Comparison of ENCODE assay signal across 11 mouse cellular contexts in genomic region chr7:24459843-24460242, GRCm38 (mm10). TPM values are rescaled to one million over a fixed set of nuclear protein-coding genes. Genes with fewer than 3 reads are reported as not detected.
DNase-seq lines count a peak whose midpoint lies in the region; ATAC-seq and TF ChIP-seq lines count a peak whose summit lies in the region.
"Had no signal": no experiment of that assay in that cellular context is flagged by ENCODE, and none has a peak within 500 bp of the region (broad histone marks: within the 10 kb centered on the region; RNA-seq: fewer than 3 reads in every experiment).

No protein-coding gene starts in this region.

- no peaks in the 10 kb centered on the region for H3K36me3 ChIP-seq in spleen, adult 2 months (ENCODE audit: control insufficient read depth, insufficient read depth, low read length)
- H3K36me3 ChIP-seq in lung, embryonic 15.5 days = no peaks in the 10 kb centered on the region

- WGBS in spleen, adult 2 months = 87% methylated on average over 3 of the region's 3 CpGs
- WGBS in lung, embryonic 15.5 days = 39% methylated on average over 3 of the region's 3 CpGs

- TF ChIP-seq POLR2A in spleen, adult 2 months (IDR thresholded peaks at IDR 0.05; ENCODE audit: low read depth, low read length) = no peak

- H3K27ac ChIP-seq in spleen, adult 2 months (ENCODE audit: insufficient read depth, low read length) = peak overlapping the region; percentile 94
- peak overlapping the region; percentile 37 for H3K27ac ChIP-seq in lung, embryonic 15.5 days
- no peak overlapping the region for H3K27ac ChIP-seq in left cerebral cortex, adult 2 months

- H3K4me1 ChIP-seq in spleen, adult 2 months (ENCODE audit: control insufficient read depth, insufficient read depth, insufficient read length) = peaks cover 44% of the 10 kb centered on the region
- peaks cover 45% of the 10 kb centered on the region for H3K4me1 ChIP-seq in lung, embryonic 15.5 days

- no peaks in the 10 kb centered on the region for H3K9me3 ChIP-seq in lung, embryonic 15.5 days

- H3K9ac ChIP-seq in lung, embryonic 15.5 days = no peak overlapping the region

- intact Hi-C loops in heart, postnatal 10 days (cut with DNase I) = no loop called here
- intact Hi-C loops in left cerebral cortex, adult 2 months (cut with DNase I) = no loop called here

- no peaks in the 10 kb centered on the region for H3K27me3 ChIP-seq in spleen, adult 2 months (ENCODE audit: control insufficient read depth, insufficient read depth, low read length)
- no peaks in the 10 kb centered on the region for H3K27me3 ChIP-seq in lung, embryonic 15.5 days

- TF ChIP-seq CTCF in spleen, adult 2 months (IDR thresholded peaks at IDR 0.05; ENCODE audit: extremely low read depth, insufficient read depth, insufficient read length, insufficient replicate concordance) = no peak
- TF ChIP-seq CTCF in left cerebral cortex, adult 2 months (IDR thresholded peaks at IDR 0.05) = no peak

- no peak for ATAC-seq in lung, embryonic 15.5 days (ENCODE audit: borderline replicate concordance, extremely low read depth, low FRiP score, low TSS enrichment)
- no peak for ATAC-seq in erythroid progenitor cell, adult 5-6 weeks (replicated peaks; ENCODE audit: low FRiP score, poor library complexity, severe bottlenecking)
- ATAC-seq: activated CD4-positive, CD25-positive, alpha-beta regulatory T cell, adult 4 months had no signal

- DNase-seq in spleen, adult 2 months (ENCODE audit: low read depth in 1 of 2, low spot score in 2 of 2) = no peak
- no peak for DNase-seq in spleen, postnatal 4 days (ENCODE audit: low spot score in 2 of 2)
- peak; percentile 52 to 54 for DNase-seq in heart, postnatal 10 days
- DNase-seq in ovary, postnatal 36 days (ENCODE audit: low spot score) = no peak
- DNase-seq in left cerebral cortex, adult 2 months (ENCODE audit: extremely low spot score in 1 of 2, low spot score in 2 of 2) = no peak

- H3K4me2 ChIP-seq in lung, embryonic 15.5 days = no peak overlapping the region

- H3K4me3 ChIP-seq in spleen, adult 2 months (ENCODE audit: extremely low read depth, insufficient read depth, insufficient read length) = no peak overlapping the region
- no peak overlapping the region for H3K4me3 ChIP-seq in lung, embryonic 15.5 days
- H3K4me3 ChIP-seq in left cerebral cortex, adult 2 months = no peak overlapping the region

RNA-seq across cellular contexts. Expression of gene Plaur, which starts 2.4 kb away (rescaled TPM):
- polyA plus RNA-seq in spleen, adult 2 months (2012; rRNA removed) = 51.2 and 58.6 TPM in 2 replicates
- 1 to 10 TPM; 4.2 to 6.1 TPM for total RNA-seq in heart, postnatal 10 days (2021)
- 17.5 and 18.6 TPM in 2 replicates for polyA plus RNA-seq in lung, embryonic 15.5 days (2015; fragmentation: Nextera tagmentation; extraction: Ambion mirVana)
- 1 to 10 TPM; 1.0 to 1.1 TPM for total RNA-seq in left cerebral cortex, adult 2 months (2021)
- 2.9 and 6.1 TPM in 2 replicates for total RNA-seq in erythroid progenitor cell, adult 5-6 weeks (2015; ENCODE audit: low replicate concordance)
- 1.1 and 7.2 TPM in 2 replicates for total RNA-seq in erythroid progenitor cell, adult 5-6 weeks (2017; ENCODE audit: low replicate concordance)

RNA-seq across cellular contexts. Expression of gene Irgc1, which starts 7.7 kb away (rescaled TPM):
- polyA plus RNA-seq in spleen, adult 2 months (2012; rRNA removed) = 6.5 and 19.9 TPM in 2 replicates
- not detected for total RNA-seq in heart, postnatal 10 days (2021)
- not detected in 2 replicates for polyA plus RNA-seq in lung, embryonic 15.5 days (2015; fragmentation: Nextera tagmentation; extraction: Ambion mirVana)
- under 1 TPM in 1 of 2 experiments, not detected in 1; 0.77 TPM for total RNA-seq in left cerebral cortex, adult 2 months (2021)
- total RNA-seq in erythroid progenitor cell, adult 5-6 weeks (2015; ENCODE audit: low replicate concordance) = not detected in 2 replicates
- not detected in 2 replicates for total RNA-seq in erythroid progenitor cell, adult 5-6 weeks (2017; ENCODE audit: low replicate concordance)
- total RNA-seq: hematopoietic stem cell, adult 5-6 weeks had no signal
- polyA plus RNA-seq: activated CD4-positive, CD25-positive, alpha-beta regulatory T cell, adult 4 months; embryonic facial prominence, embryonic 11.5 days; limb, embryonic 14.5 days had no signal

RNA-seq across cellular contexts. Expression of gene Cadm4, which starts 22.0 kb away (rescaled TPM):
- polyA plus RNA-seq in spleen, adult 2 months (2012; rRNA removed) = 33.1 and 34.5 TPM in 2 replicates
- total RNA-seq in heart, postnatal 10 days (2021) = 10 to 100 TPM; 18.6 to 22.7 TPM
- polyA plus RNA-seq in lung, embryonic 15.5 days (2015; fragmentation: Nextera tagmentation; extraction: Ambion mirVana) = 2.8 and 3.5 TPM in 2 replicates
- 100 to 1,000 TPM; 213 to 219 TPM for total RNA-seq in left cerebral cortex, adult 2 months (2021)
- total RNA-seq in erythroid progenitor cell, adult 5-6 weeks (2015; ENCODE audit: low replicate concordance) = not detected in 2 replicates
- not detected in 2 replicates for total RNA-seq in erythroid progenitor cell, adult 5-6 weeks (2017; ENCODE audit: low replicate concordance)
- polyA plus RNA-seq: activated CD4-positive, CD25-positive, alpha-beta regulatory T cell, adult 4 months had no signal

RNA-seq across cellular contexts. Expression of gene Zfp428, which starts 47.0 kb away (rescaled TPM):
- 4.0 and 5.9 TPM in 2 replicates for polyA plus RNA-seq in spleen, adult 2 months (2012; rRNA removed)
- 10 to 100 TPM; 15.3 to 18.8 TPM for total RNA-seq in heart, postnatal 10 days (2021)
- 42.7 and 47.2 TPM in 2 replicates for polyA plus RNA-seq in lung, embryonic 15.5 days (2015; fragmentation: Nextera tagmentation; extraction: Ambion mirVana)
- 10 to 100 TPM; 45.9 to 46.0 TPM for total RNA-seq in left cerebral cortex, adult 2 months (2021)
- 0.84 TPM in 1 of 2 replicates, not detected in the other for total RNA-seq in erythroid progenitor cell, adult 5-6 weeks (2015; ENCODE audit: low replicate concordance)
- 2.0 TPM in 1 of 2 replicates, not detected in the other for total RNA-seq in erythroid progenitor cell, adult 5-6 weeks (2017; ENCODE audit: low replicate concordance)
- polyA plus RNA-seq: activated CD4-positive, CD25-positive, alpha-beta regulatory T cell, adult 4 months had no signal

RNA-seq across cellular contexts. Expression of gene AC161166.1, which starts 52.4 kb away (rescaled TPM):
- polyA plus RNA-seq in spleen, adult 2 months (2012; rRNA removed) = not detected in 2 replicates
- not detected for total RNA-seq in heart, postnatal 10 days (2021)
- polyA plus RNA-seq in lung, embryonic 15.5 days (2015; fragmentation: Nextera tagmentation; extraction: Ambion mirVana) = 0.19 and 0.47 TPM in 2 replicates
- total RNA-seq in left cerebral cortex, adult 2 months (2021) = not detected
- not detected in 2 replicates for total RNA-seq in erythroid progenitor cell, adult 5-6 weeks (2015; ENCODE audit: low replicate concordance)
- not detected in 2 replicates for total RNA-seq in erythroid progenitor cell, adult 5-6 weeks (2017; ENCODE audit: low replicate concordance)
- total RNA-seq: hematopoietic stem cell, adult 5-6 weeks had no signal

Comparison
In these comparisons a context has a peak if more than half of its experiments do, and no peak if none do; other contexts are left out.
1. DNase-seq: peak in heart, postnatal 10 days (2 of 2); none in spleen, adult 2 months (0 of 2), spleen, postnatal 4 days (0 of 2), ovary, postnatal 36 days (single experiment) and left cerebral cortex, adult 2 months (0 of 2).
2. RNA of gene Cadm4, which starts 22.0 kb away (total RNA-seq): 213 to 219 TPM in left cerebral cortex, adult 2 months and 18.6 to 22.7 TPM in heart, postnatal 10 days; not detected in erythroid progenitor cell, adult 5-6 weeks; every median in the first group is over 10 times any median in the second.